Mouse (Mus musculus): ENCODE results near the gene Tuba3b. TPM values are rescaled to one million over a fixed set of nuclear protein-coding genes. Genes with fewer than 3 reads are reported as not detected.
A peak's percentile ranks its signal among the peaks of the same experiment; 100 is the strongest.

The Tuba3b gene
- total and polyA plus RNA-seq, 2 experiments from 2014 or later: 1.5 TPM; not detected in 1

DNA sequence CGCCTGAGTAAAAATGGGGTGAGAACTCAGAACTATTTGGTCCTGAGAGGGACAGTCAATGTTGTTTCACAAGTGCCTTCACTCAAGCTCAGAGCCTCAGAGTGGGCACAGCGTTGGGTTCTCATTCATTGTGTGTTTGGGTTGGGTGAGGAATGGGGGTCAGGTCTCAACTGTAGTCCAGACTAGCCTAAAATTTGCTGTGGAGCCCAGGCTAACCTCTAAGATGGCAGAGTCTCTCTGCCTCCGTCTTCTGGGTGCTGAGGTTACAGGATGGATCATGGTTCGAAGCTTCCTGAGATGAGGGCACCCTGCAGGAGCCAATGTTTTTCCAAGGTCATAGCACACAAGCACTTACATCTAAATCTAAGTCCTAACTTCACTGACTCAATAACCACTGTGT is 38.8 kb upstream of the Tuba3b start:
- no peak overlapping the region for H3K4me3 ChIP-seq (ENCODE audit: low read depth, low read length)
- no peaks in the 10 kb centered on the region for H3K36me3 ChIP-seq (replicated peaks; ENCODE audit: control insufficient read depth, insufficient read depth, low read length)
- DNase-seq (ENCODE audit: low spot score): no peak
- H3K9ac ChIP-seq (replicated peaks; ENCODE audit: low read depth, low read length): no peak overlapping the region
- ATAC-seq (ENCODE audit: insufficient read depth, low read depth): no peak
- H3K27ac ChIP-seq (ENCODE audit: low read depth): no peak overlapping the region
- H3K27me3 ChIP-seq (ENCODE audit: control insufficient read depth, insufficient read depth, low read length): no peaks in the 10 kb centered on the region
- TF ChIP-seq EP300 (IDR thresholded peaks at IDR 0.05; ENCODE audit: low read depth) (no peak), CTCF (IDR thresholded peaks at IDR 0.05; ENCODE audit: low read depth) (no peak)
- no peak overlapping the region for H3K4me2 ChIP-seq (ENCODE audit: low read depth, low read length)
- WGBS: 90% methylated on average over 4 of the region's 4 CpGs
- peaks cover 15% of the 10 kb centered on the region; the same call in 1 of the 2 replicates for H3K4me1 ChIP-seq (ENCODE audit: control insufficient read depth, insufficient read depth)
- H3K9me3 ChIP-seq (replicated peaks; ENCODE audit: control insufficient read depth, low read length): no peaks in the 10 kb centered on the region

- DNase-seq (ENCODE audit: low spot score): no peak
- no peak overlapping the region for H3K4me2 ChIP-seq (ENCODE audit: low read depth, low read length)
- H3K27ac ChIP-seq (ENCODE audit: low read depth): no peak overlapping the region
- TF ChIP-seq CTCF (IDR thresholded peaks at IDR 0.05; ENCODE audit: low read depth) (no peak), EP300 (IDR thresholded peaks at IDR 0.05; ENCODE audit: low read depth) (no peak)
- no peaks in the 10 kb centered on the region for H3K36me3 ChIP-seq (replicated peaks; ENCODE audit: control insufficient read depth, insufficient read depth, low read length)
- H3K4me1 ChIP-seq (ENCODE audit: control insufficient read depth, insufficient read depth): peaks cover 19% of the 10 kb centered on the region; the same call in 1 of the 2 replicates
- no peaks in the 10 kb centered on the region for H3K27me3 ChIP-seq (ENCODE audit: control insufficient read depth, insufficient read depth, low read length)
- no peak overlapping the region for H3K4me3 ChIP-seq (ENCODE audit: low read depth, low read length)
- ATAC-seq (ENCODE audit: insufficient read depth, low read depth): peak; percentile 49; the same call in 1 of the 2 replicates
- no peak overlapping the region for H3K9ac ChIP-seq (replicated peaks; ENCODE audit: low read depth, low read length)
- no peaks in the 10 kb centered on the region for H3K9me3 ChIP-seq (replicated peaks; ENCODE audit: control insufficient read depth, low read length)
- 37% methylated on average over 10 of the region's 10 CpGs for WGBS
Observed at GRCm38 (mm10) chr6:145578457-145579185, 36.9 kb upstream of the Tuba3b start.

DNA sequence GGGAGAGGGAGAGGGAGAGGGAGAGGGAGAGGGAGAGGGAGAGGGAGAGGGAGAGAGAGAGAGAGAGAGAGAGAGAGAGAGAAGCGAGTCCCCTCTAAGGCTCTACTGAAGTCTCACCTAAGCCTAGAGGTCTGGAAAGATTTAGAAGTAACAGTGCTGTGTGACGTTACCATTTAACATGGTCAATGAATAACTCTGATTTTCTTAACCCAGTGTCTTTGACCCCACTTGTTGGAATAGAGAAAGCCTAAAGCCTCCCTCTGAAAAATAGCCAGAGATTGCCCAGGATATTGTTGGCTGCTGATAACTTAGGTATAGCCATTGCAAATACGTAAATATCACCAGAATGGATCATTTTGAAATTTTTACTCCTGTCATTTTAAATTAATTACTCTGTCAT is 35.8 kb upstream of the Tuba3b start:
- Histone ChIP-seq H3K4me1 (ENCODE audit: control insufficient read depth, insufficient read depth) (peaks cover 19% of the 10 kb centered on the region; the same call in 1 of the 2 replicates), H3K36me3 (replicated peaks; ENCODE audit: control insufficient read depth, insufficient read depth, low read length) (no peaks in the 10 kb centered on the region), H3K27me3 (ENCODE audit: control insufficient read depth, insufficient read depth, low read length) (no peaks in the 10 kb centered on the region), H3K9me3 (replicated peaks; ENCODE audit: control insufficient read depth, low read length) (no peaks in the 10 kb centered on the region), H3K4me2 (ENCODE audit: low read depth, low read length) (no peak overlapping the region), H3K9ac (replicated peaks; ENCODE audit: low read depth, low read length) (no peak overlapping the region), H3K4me3 (ENCODE audit: low read depth, low read length) (no peak overlapping the region), H3K27ac (ENCODE audit: low read depth) (no peak overlapping the region)
- 99% methylated on average over 3 of the region's 3 CpGs for WGBS
- ATAC-seq (ENCODE audit: insufficient read depth, low read depth) (no peak), DNase-seq (ENCODE audit: low spot score) (no peak)
- TF ChIP-seq EP300 (IDR thresholded peaks at IDR 0.05; ENCODE audit: low read depth) (no peak), CTCF (IDR thresholded peaks at IDR 0.05; ENCODE audit: low read depth) (no peak)

DNA sequence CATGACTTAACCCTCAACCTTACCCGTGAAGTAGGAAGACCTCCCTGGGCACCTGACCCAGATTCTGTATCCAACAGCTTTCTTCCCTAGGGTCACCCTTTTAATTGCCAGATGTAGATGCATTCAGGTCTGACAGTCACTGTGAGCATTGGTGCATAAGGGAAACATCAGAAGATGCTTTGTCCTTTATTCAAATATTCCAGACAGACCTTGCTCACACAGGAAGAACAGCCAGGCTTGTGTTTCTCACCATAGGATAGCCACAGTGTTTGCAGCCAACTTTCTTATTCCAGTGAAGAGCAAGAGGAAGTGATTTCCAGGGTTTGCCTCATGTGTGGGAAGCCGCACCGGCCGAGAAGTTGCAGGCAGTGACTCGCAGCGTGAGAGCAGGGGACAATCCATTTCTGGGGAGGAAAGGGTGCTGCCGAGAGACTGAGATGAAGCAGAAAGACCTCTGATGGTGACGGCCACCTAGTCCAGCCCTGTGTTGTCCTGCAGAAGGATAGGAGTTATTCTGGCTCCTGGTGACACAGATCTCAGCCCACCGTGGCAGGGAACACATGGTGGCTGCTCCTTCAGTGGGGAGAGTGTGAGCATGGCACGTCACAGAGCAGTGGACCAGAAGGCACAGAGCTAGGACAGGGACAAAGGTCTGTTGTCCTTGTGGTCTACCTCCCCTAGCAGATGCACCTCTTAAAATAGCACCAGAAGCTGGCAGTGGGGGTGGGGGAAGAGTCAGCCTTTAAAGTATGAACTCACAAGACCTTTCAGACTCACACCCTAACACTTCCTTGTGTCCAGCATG is 34.0 kb upstream of the Tuba3b start:
- no peaks in the 10 kb centered on the region for H3K36me3 ChIP-seq (replicated peaks; ENCODE audit: control insufficient read depth, insufficient read depth, low read length)
- H3K4me3 ChIP-seq (ENCODE audit: low read depth, low read length): 0 out of 2 replicates have a peak overlapping the region, but pooled peaks have one; percentile 2
- TF ChIP-seq CTCF (IDR thresholded peaks at IDR 0.05; ENCODE audit: low read depth): no peak
- no peak for TF ChIP-seq EP300 (IDR thresholded peaks at IDR 0.05; ENCODE audit: low read depth)
- H3K27me3 ChIP-seq (ENCODE audit: control insufficient read depth, insufficient read depth, low read length): no peaks in the 10 kb centered on the region
- peaks cover 19% of the 10 kb centered on the region; the same call in 1 of the 2 replicates for H3K4me1 ChIP-seq (ENCODE audit: control insufficient read depth, insufficient read depth)
- 28% methylated on average over 10 of the region's 10 CpGs for WGBS
- H3K27ac ChIP-seq (ENCODE audit: low read depth): no peak overlapping the region
- no peaks in the 10 kb centered on the region for H3K9me3 ChIP-seq (replicated peaks; ENCODE audit: control insufficient read depth, low read length)
- H3K9ac ChIP-seq (replicated peaks; ENCODE audit: low read depth, low read length): no peak overlapping the region; the same call in 1 of the 2 replicates
- DNase-seq (ENCODE audit: low spot score): no peak
- ATAC-seq (ENCODE audit: insufficient read depth, low read depth): peak; percentile 27
- H3K4me2 ChIP-seq (ENCODE audit: low read depth, low read length): peak overlapping the region; percentile 38

GRCm38 (mm10) chr6:145585052-145585973 is 30.2 kb upstream of the Tuba3b start:
- H3K4me3 ChIP-seq (ENCODE audit: low read depth, low read length): no peak overlapping the region
- H3K4me1 ChIP-seq (ENCODE audit: control insufficient read depth, insufficient read depth): peaks cover 11% of the 10 kb centered on the region; the same call in 1 of the 2 replicates
- no peak for TF ChIP-seq EP300 (IDR thresholded peaks at IDR 0.05; ENCODE audit: low read depth)
- TF ChIP-seq CTCF (IDR thresholded peaks at IDR 0.05; ENCODE audit: low read depth): no peak
- no peaks in the 10 kb centered on the region for H3K36me3 ChIP-seq (replicated peaks; ENCODE audit: control insufficient read depth, insufficient read depth, low read length)
- no peak overlapping the region for H3K9ac ChIP-seq (replicated peaks; ENCODE audit: low read depth, low read length)
- no peak for DNase-seq (ENCODE audit: low spot score)
- no peaks in the 10 kb centered on the region for H3K27me3 ChIP-seq (ENCODE audit: control insufficient read depth, insufficient read depth, low read length)
- ATAC-seq (ENCODE audit: insufficient read depth, low read depth): no peak
- H3K4me2 ChIP-seq (ENCODE audit: low read depth, low read length): no peak overlapping the region
- H3K9me3 ChIP-seq (replicated peaks; ENCODE audit: control insufficient read depth, low read length): no peaks in the 10 kb centered on the region
- WGBS: 62% methylated on average over 21 of the region's 21 CpGs
- no peak overlapping the region for H3K27ac ChIP-seq (ENCODE audit: low read depth)
